Mouse (Mus musculus): ENCODE data around the gene Anp32a. TPM values are rescaled to one million over a fixed set of nuclear protein-coding genes. Genes with fewer than 3 reads are reported as not detected.
A peak's percentile ranks its signal among the peaks of the same experiment; 100 is the strongest.

Anp32a gene
- polyA plus RNA-seq, 1 experiment, result 263 TPM

DNA sequence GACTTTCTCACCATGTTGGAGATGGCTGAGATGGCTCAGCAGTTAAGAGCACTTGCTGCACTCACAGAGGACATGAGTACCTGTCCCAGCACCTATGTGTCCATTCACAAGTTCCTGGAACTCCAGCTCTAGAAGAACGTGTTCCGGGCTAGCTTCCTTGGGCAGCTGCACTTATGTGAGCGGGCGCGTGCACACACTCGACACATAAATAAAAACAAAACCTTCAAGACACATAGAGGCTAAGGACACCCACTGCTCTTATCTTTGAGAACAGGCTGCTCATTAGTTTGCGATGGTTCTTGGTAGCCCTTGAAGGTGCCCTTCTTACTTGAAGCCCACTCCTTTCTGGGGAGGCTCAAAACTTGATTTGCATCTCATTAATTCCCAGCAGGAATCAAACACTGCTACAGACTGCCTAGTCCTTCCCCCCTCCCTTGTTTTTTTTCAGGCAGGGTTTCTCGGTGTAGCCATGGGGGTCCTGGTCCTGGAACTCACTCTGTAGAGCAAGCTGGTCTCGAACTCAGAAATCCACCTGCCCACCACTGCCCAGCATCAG is 2.4 kb upstream of the Anp32a start:
- Histone ChIP-seq H3K36me3 (replicated peaks; ENCODE audit: low read length) (no peaks in the 10 kb centered on the region), H3K4me3 (replicated peaks) (no peak overlapping the region), H3K4me1 (peaks cover 2% of the 10 kb centered on the region; the same call in 1 of the 2 replicates), H3K27me3 (replicated peaks) (peaks cover 19% of the 10 kb centered on the region), H3K9me3 (peaks cover 9% of the 10 kb centered on the region)
- TF ChIP-seq GATA1 (IDR thresholded peaks at IDR 0.05; ENCODE audit: borderline replicate concordance, low read length), result no peak
- TF ChIP-seq FLI1 (IDR thresholded peaks at IDR 0.05; ENCODE audit: low read length), result no peak

DNA sequence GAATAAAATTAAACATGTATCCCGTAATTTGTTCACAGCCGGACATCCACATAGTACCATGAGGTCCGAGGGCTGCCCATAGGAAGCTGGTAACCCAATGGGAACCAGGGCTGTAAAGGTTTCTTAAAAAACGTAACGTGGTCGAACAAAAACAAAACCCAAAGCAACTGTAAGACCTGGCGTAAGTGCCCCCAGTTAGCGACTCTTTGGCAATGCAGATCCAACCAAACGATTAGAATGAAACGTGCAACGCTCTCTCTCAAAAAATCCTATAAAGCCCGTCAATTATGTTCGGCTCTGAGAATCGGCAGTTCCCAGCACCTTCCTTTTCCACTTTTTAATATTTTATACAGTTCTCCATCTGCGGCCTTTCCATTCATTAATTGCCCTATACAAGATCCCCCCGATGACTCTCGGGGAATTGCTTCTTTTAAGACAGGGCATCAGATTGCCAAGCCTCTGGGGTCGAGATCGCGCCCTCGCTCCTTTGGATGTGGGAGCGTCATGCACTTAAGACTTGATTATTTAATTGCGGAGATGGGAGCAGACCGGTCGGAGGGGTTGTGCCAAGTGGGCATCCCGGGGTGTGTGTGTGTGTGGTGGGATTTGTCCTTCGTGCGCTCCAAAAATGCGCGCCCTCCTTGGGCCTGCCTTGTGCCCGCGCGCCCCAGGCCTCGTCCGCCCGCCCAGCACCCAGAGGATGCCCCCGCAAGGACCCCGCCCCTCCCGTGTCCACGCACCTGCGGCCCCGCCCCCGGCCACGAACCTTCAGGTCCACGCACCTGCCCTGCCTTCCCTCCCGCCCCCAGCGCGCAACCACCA is 581 bp upstream of the Anp32a start:
- no peaks in the 10 kb centered on the region for H3K9me3 ChIP-seq
- TF ChIP-seq GATA1 (IDR thresholded peaks at IDR 0.05; ENCODE audit: borderline replicate concordance, low read length), result no peak
- no peak for TF ChIP-seq FLI1 (IDR thresholded peaks at IDR 0.05; ENCODE audit: low read length)
- H3K4me1 ChIP-seq, result peaks cover 12% of the 10 kb centered on the region
- H3K36me3 ChIP-seq (replicated peaks; ENCODE audit: low read length), result peaks cover 2% of the 10 kb centered on the region
- H3K27me3 ChIP-seq (replicated peaks), result peaks cover 10% of the 10 kb centered on the region
- H3K4me3 ChIP-seq (replicated peaks), result peak overlapping the region; percentile 99

GRCm38 (mm10) chr9:62341701-62342440 is 778 bp downstream of the Anp32a start:
- Histone ChIP-seq H3K9me3 (no peaks in the 10 kb centered on the region), H3K4me3 (replicated peaks) (peak overlapping the region; percentile 99), H3K4me1 (peaks cover 23% of the 10 kb centered on the region), H3K36me3 (replicated peaks; ENCODE audit: low read length) (peaks cover 13% of the 10 kb centered on the region), H3K27me3 (replicated peaks) (peaks cover 6% of the 10 kb centered on the region)
- TF ChIP-seq GATA1 (IDR thresholded peaks at IDR 0.05; ENCODE audit: borderline replicate concordance, low read length), result no peak
- TF ChIP-seq FLI1 (IDR thresholded peaks at IDR 0.05; ENCODE audit: low read length), result no peak

DNA sequence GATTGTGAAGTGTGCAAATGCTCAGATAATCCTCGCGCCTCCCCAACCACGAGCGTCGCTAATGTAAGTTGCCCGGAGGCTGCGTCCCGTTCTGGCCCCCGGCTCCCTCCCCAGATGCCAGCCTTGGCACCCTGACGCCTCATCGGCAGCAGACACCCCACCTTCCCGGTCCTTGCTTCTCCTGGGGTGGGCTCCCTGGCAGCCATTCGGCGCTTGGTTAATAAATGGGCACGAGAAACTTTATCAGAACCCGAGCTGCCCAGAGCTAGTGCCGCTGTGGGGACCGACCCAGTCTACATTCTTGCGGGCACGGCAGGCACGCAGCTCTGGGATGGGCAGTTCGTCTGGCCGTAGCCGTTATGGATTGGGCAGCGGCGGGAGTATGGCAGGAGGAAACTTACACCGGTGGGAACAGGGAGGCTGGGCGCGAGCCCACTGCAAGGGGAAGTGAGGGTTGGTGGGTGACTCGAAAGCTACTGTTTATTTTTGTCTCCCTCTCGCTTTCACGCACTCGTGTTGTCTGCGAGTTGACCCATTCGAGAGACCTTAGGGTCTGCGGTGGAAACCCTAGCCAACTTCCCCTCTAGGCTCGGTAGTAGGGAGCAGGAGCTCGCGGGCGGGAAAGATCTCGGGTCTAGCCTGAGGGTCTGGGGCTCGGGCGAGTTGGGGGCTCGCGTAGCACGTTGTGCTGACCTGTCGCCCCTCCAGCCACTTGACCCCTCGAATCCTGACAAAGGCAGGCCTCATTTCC is 1.5 kb downstream of the Anp32a start:
- Histone ChIP-seq H3K36me3 (replicated peaks; ENCODE audit: low read length) (peaks cover 20% of the 10 kb centered on the region), H3K9me3 (no peaks in the 10 kb centered on the region), H3K4me1 (peaks cover 30% of the 10 kb centered on the region), H3K27me3 (replicated peaks) (peaks cover 6% of the 10 kb centered on the region), H3K4me3 (replicated peaks) (peak overlapping the region; percentile 99)
- no peak for TF ChIP-seq GATA1 (IDR thresholded peaks at IDR 0.05; ENCODE audit: borderline replicate concordance, low read length)
- no peak for TF ChIP-seq FLI1 (IDR thresholded peaks at IDR 0.05; ENCODE audit: low read length)

DNA sequence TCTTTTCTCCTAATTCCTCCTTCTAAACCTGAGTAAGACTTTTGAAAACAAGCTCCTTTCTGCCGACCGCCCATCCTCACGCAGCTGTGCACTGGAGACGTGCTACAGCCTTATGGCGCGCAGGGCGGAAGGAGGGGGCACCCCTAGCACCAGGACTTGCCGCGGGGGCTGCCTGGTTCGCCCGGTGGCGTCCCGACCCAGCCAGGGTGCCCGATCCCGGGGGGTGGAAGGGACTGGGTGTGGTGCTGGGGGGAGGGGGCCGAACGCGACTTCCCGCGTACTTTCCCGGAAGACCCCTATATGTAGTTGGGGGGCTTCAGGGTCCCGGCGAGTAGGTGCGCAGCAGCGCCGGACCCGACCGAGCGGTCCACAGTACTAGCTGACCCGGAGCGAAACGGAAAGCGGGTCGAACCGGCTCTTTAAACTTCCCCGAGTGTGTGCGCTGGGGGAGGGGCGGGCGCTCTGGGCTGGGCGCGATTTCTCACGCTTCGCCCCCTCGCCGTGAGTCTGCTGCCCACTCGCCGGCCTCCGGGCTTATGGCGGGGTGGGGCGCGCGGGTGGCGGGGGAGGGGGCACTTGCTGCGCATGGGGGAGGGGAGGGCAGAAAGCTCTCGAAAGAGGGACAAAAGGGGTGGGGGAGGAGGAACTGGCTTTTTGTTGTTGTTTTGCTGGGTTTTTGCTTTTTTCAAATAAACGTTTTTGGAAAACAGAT is 2.3 kb downstream of the Anp32a start:
- H3K9me3 ChIP-seq, result no peaks in the 10 kb centered on the region
- TF ChIP-seq FLI1 (IDR thresholded peaks at IDR 0.05; ENCODE audit: low read length), result no peak
- TF ChIP-seq GATA1 (IDR thresholded peaks at IDR 0.05; ENCODE audit: borderline replicate concordance, low read length), result no peak
- H3K27me3 ChIP-seq (replicated peaks), result peaks cover 6% of the 10 kb centered on the region
- H3K36me3 ChIP-seq (replicated peaks; ENCODE audit: low read length), result peaks cover 26% of the 10 kb centered on the region
- H3K4me3 ChIP-seq (replicated peaks), result peak overlapping the region; percentile 99
- peaks cover 35% of the 10 kb centered on the region for H3K4me1 ChIP-seq

DNA sequence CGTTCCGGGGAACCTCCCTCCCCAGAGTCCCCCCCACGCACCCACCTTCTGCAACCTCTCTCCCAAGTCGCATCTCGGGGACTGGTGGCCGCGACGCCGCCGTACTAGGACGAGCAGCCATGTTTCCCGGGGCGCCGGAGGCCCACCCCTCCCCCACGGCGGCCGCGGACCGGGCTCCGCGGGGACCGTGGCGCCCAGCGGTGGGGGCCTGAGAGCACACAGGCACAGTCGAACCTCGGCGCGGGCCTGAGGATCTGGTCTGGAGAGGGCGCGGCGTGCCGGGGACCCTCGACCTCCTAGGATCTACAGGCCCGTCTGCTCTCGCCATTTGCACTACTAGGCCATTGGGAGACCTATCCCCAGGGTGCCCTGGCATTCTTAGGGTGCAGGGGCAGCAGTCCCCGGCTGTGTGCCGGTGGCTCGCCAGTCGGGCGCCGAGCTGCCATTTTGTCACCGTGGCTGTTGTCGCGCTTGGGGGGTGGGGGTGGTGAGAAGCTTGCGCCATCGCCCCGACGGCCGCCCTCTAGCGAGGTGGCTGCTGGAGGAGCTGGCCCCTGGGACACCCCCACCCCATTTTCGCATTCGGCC is 2.9 kb downstream of the Anp32a start:
- Histone ChIP-seq H3K4me1 (peaks cover 40% of the 10 kb centered on the region), H3K4me3 (replicated peaks) (peak overlapping the region; percentile 99)
- no peak for TF ChIP-seq GATA1 (IDR thresholded peaks at IDR 0.05; ENCODE audit: borderline replicate concordance, low read length)

GRCm38 (mm10) chr9:62344545-62344944 is 3.5 kb downstream of the Anp32a start:
- H3K4me1 ChIP-seq, result peaks cover 46% of the 10 kb centered on the region

More for the DNA sequence above, 2.9 kb downstream of the Anp32a start:
- peaks cover under 1% of the 10 kb centered on the region for H3K27me3 ChIP-seq (replicated peaks)
- no peaks in the 10 kb centered on the region for H3K9me3 ChIP-seq
- H3K36me3 ChIP-seq (replicated peaks; ENCODE audit: low read length), result peaks cover 32% of the 10 kb centered on the region

GRCm38 (mm10) chr9:62345081-62345481 is 4.0 kb downstream of the Anp32a start:
- Histone ChIP-seq H3K27me3 (replicated peaks) (no peaks in the 10 kb centered on the region), H3K36me3 (replicated peaks; ENCODE audit: low read length) (peaks cover 41% of the 10 kb centered on the region), H3K4me1 (peaks cover 51% of the 10 kb centered on the region), H3K9me3 (no peaks in the 10 kb centered on the region), H3K4me3 (replicated peaks) (peak overlapping the region; percentile 99)
- TF ChIP-seq GATA1 (IDR thresholded peaks at IDR 0.05; ENCODE audit: borderline replicate concordance, low read length) (no peak), FLI1 (IDR thresholded peaks at IDR 0.05; ENCODE audit: low read length) (no peak)

More at GRCm38 (mm10) chr9:62344545-62344944, 3.5 kb downstream of the Anp32a start:
- Histone ChIP-seq H3K36me3 (replicated peaks; ENCODE audit: low read length) (peaks cover 37% of the 10 kb centered on the region), H3K27me3 (replicated peaks) (no peaks in the 10 kb centered on the region), H3K4me3 (replicated peaks) (peak overlapping the region; percentile 99), H3K9me3 (no peaks in the 10 kb centered on the region)
- TF ChIP-seq FLI1 (IDR thresholded peaks at IDR 0.05; ENCODE audit: low read length), result no peak
- no peak for TF ChIP-seq GATA1 (IDR thresholded peaks at IDR 0.05; ENCODE audit: borderline replicate concordance, low read length)

Measured in megakaryocyte, embryonic 14.5 days (primary cell).